Mouse (Mus musculus): Measurements from ENCODE around the gene Lrrc8d. TPM values are rescaled to one million over a fixed set of nuclear protein-coding genes. Genes with fewer than 3 reads are reported as not detected.
A peak's percentile ranks its signal among the peaks of the same experiment; 100 is the strongest.

Gene Lrrc8d
- polyA plus RNA-seq, 1 experiment from 2014 or later = 39.3 TPM

GRCm38 (mm10) chr5:105816118-105816517, 116.3 kb downstream of the Lrrc8d start:
- H3K9me3 ChIP-seq = peaks cover 21% of the 10 kb centered on the region
- no peak overlapping the region for H3K9ac ChIP-seq
- no peak overlapping the region for H3K4me2 ChIP-seq (replicated peaks)
- H3K4me3 ChIP-seq = no peak overlapping the region
- 90% methylated on average over 14 of the region's 14 CpGs for WGBS
- H3K36me3 ChIP-seq = peaks cover 38% of the 10 kb centered on the region
- no peak for ATAC-seq (ENCODE audit: low FRiP score, low read depth)
- H3K27ac ChIP-seq = no peak overlapping the region
- peaks cover 6% of the 10 kb centered on the region; the same call in 1 of the 2 replicates for H3K4me1 ChIP-seq
- H3K27me3 ChIP-seq (replicated peaks) = no peaks in the 10 kb centered on the region

- Histone ChIP-seq H3K4me2 (replicated peaks) (no peak overlapping the region), H3K36me3 (peaks cover 25% of the 10 kb centered on the region), H3K4me3 (no peak overlapping the region), H3K27ac (no peak overlapping the region), H3K9ac (no peak overlapping the region), H3K4me1 (peaks cover 6% of the 10 kb centered on the region; the same call in 1 of the 2 replicates), H3K9me3 (peaks cover 14% of the 10 kb centered on the region), H3K27me3 (replicated peaks) (no peaks in the 10 kb centered on the region)
- no peak for ATAC-seq (ENCODE audit: low FRiP score, low read depth)
- WGBS = 86% methylated on average over 9 of the region's 9 CpGs
Observed at GRCm38 (mm10) chr5:105817248-105817976, 117.6 kb downstream of the Lrrc8d start.

DNA sequence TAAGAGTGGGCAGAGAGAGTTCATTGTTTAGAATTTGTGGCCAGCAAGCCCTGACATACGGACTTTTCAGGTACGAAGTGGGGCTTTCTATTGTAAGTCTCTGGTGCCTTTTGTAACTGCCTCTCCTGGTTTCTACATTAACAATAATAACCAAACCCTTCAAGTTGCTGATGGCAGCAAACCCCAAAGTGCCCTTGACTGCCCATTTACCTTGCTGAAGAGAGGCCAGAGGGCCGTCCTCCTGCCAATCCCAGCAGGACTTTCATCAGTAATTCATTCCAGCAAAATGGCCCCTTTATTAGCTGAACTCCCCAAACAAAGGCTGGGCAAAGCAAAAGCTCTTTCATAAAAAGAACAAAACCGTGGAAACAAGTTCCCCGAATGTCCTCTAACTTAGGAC, 118.6 kb downstream of the Lrrc8d start:
- WGBS = 29% methylated on average over 5 of the region's 5 CpGs

DNA sequence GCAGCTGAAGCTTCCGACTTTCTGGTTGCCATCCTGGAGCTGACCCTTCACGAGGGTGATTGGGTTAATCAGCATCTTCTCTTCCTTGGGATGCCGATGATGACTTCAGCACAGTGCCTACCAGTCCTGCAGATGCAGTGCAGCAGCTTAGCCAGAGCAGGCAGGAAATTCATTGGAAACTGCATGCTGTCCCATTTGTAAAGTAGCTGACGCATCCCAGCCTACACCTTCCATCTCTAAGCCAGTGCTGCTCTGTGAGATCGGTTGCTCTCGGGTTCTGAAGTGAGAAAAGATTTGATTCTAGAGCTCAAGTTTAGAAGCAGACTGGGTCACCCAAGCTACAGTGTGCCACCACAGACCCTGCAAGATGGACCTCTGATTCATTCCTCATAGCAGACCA, 121.6 kb downstream of the Lrrc8d start:
- H3K27ac ChIP-seq = no peak overlapping the region
- no peak overlapping the region for H3K9ac ChIP-seq
- no peaks in the 10 kb centered on the region for H3K9me3 ChIP-seq
- peaks cover 18% of the 10 kb centered on the region for H3K4me1 ChIP-seq
- WGBS = 88% methylated on average over 6 of the region's 6 CpGs
- no peaks in the 10 kb centered on the region for H3K36me3 ChIP-seq
- H3K4me2 ChIP-seq (replicated peaks) = no peak overlapping the region
- H3K27me3 ChIP-seq (replicated peaks) = no peaks in the 10 kb centered on the region
- no peak for ATAC-seq (ENCODE audit: low FRiP score, low read depth)
- no peak overlapping the region for H3K4me3 ChIP-seq

More for the DNA sequence above, 118.6 kb downstream of the Lrrc8d start:
- H3K9ac ChIP-seq = no peak overlapping the region
- peaks cover 4% of the 10 kb centered on the region for H3K9me3 ChIP-seq
- H3K4me3 ChIP-seq = no peak overlapping the region
- ATAC-seq (ENCODE audit: low FRiP score, low read depth) = no peak
- no peaks in the 10 kb centered on the region for H3K27me3 ChIP-seq (replicated peaks)
- peaks cover 15% of the 10 kb centered on the region for H3K4me1 ChIP-seq
- H3K36me3 ChIP-seq = peaks cover 15% of the 10 kb centered on the region
- H3K27ac ChIP-seq = no peak overlapping the region
- no peak overlapping the region for H3K4me2 ChIP-seq (replicated peaks)

DNA sequence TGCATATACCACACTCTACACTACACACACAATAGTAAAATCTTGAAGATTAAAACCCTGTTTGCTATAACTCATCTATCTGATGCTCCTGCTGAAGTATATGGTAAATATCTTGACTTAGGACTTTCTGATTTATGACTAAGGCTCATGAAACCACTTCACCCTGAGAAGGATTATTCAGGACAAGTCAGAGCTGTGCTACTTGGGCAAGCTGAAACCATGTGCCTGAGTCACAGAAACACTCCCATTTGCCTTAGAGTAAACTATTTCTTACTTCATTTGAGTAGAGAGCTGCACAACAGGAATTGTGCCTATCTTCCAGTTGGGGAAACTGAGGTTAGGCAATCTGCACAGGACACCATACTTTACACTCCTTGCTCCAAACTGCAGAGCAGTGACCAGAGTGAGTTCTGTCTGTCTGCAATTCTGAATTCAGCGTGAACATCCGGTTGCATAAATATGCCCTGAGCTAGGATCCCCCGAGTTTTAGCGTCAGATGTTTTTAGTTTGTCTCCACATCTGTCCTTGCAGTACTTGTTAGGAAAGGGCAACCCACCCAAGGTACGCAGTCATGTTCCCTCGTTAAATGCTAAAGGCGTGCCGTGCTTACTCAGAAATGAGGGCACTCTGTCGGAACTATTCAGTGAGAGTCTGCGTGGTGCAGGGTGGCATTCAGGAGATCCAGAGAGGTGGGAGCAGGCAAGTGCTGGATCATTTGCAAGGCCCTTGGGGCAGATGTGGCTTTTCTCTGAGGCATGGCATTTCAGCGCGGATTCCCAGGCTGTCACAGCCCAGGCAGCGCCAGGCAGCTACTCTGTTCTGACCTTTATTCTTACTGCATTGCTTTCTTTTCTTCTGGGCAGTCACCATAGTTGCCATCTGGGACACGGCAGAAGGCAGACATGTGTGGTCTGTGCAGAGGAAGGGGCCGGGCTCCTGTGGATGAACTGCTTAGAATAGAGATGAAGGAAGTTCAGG, 123.0 kb downstream of the Lrrc8d start:
- H3K27ac ChIP-seq = no peak overlapping the region
- H3K4me3 ChIP-seq = no peak overlapping the region
- peaks cover 18% of the 10 kb centered on the region for H3K4me1 ChIP-seq
- ATAC-seq (ENCODE audit: low FRiP score, low read depth) = peak; percentile 67
- no peaks in the 10 kb centered on the region for H3K27me3 ChIP-seq (replicated peaks)
- H3K9me3 ChIP-seq = no peaks in the 10 kb centered on the region
- WGBS = 58% methylated on average over 15 of the region's 15 CpGs
- no peak overlapping the region for H3K4me2 ChIP-seq (replicated peaks)
- no peaks in the 10 kb centered on the region for H3K36me3 ChIP-seq
- H3K9ac ChIP-seq = no peak overlapping the region

- no peaks in the 10 kb centered on the region for H3K27me3 ChIP-seq (replicated peaks)
- no peak overlapping the region for H3K27ac ChIP-seq
- 88% methylated on average over 7 of the region's 7 CpGs for WGBS
- ATAC-seq (ENCODE audit: low FRiP score, low read depth) = no peak
- no peak overlapping the region for H3K4me3 ChIP-seq
- no peak overlapping the region for H3K4me2 ChIP-seq (replicated peaks)
- H3K9me3 ChIP-seq = no peaks in the 10 kb centered on the region
- no peaks in the 10 kb centered on the region for H3K36me3 ChIP-seq
- peaks cover 15% of the 10 kb centered on the region for H3K4me1 ChIP-seq
- no peak overlapping the region for H3K9ac ChIP-seq
Observed at GRCm38 (mm10) chr5:105824282-105824681, 124.5 kb downstream of the Lrrc8d start.

GRCm38 (mm10) chr5:105824827-105825226, 125.1 kb downstream of the Lrrc8d start:
- Histone ChIP-seq H3K9ac (no peak overlapping the region), H3K4me3 (no peak overlapping the region), H3K4me1 (peaks cover 17% of the 10 kb centered on the region), H3K36me3 (no peaks in the 10 kb centered on the region), H3K27ac (no peak overlapping the region), H3K4me2 (replicated peaks) (no peak overlapping the region), H3K27me3 (replicated peaks) (no peaks in the 10 kb centered on the region), H3K9me3 (no peaks in the 10 kb centered on the region)
- 89% methylated on average over 4 of the region's 4 CpGs for whole genome bisulfite sequencing
- ATAC-seq (ENCODE audit: low FRiP score, low read depth) = no peak

DNA sequence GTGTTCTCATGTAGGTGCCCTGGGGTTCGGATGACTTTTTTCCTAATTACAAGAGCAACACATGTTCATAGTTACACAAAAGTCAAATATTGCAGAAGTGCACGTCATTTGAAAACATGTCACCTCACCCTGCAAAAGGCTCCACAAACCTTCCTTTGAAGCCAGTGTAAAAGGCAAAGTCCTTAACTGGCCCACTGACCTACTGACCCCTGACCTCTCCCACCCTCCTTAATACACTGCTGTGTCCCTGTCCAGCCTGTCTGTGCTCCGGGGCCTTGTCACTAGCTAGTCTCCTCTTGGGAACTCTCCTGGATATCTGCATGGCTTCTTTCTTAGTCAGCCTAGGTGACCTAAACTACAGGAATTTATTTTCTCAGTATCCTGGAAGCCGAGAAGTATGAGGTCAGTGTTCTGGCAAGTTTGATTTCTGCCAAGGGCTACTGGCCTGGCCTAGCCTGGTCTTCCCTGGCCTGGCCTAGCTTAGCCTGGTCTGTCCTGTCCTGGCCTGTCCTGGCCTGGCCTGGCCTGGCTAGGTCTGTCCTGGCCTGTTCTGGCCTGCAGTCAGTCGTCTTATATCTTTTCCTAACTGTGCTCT, 127.2 kb downstream of the Lrrc8d start:
- no peaks in the 10 kb centered on the region for H3K9me3 ChIP-seq
- H3K4me3 ChIP-seq = no peak overlapping the region
- no peak overlapping the region for H3K9ac ChIP-seq
- no peaks in the 10 kb centered on the region for H3K27me3 ChIP-seq (replicated peaks)
- no peak overlapping the region for H3K4me2 ChIP-seq (replicated peaks)
- H3K27ac ChIP-seq = no peak overlapping the region
- H3K4me1 ChIP-seq = peaks cover 17% of the 10 kb centered on the region
- no peak for ATAC-seq (ENCODE audit: low FRiP score, low read depth)
- WGBS = 68% methylated on average over 5 of the region's 5 CpGs
- H3K36me3 ChIP-seq = no peaks in the 10 kb centered on the region

DNA sequence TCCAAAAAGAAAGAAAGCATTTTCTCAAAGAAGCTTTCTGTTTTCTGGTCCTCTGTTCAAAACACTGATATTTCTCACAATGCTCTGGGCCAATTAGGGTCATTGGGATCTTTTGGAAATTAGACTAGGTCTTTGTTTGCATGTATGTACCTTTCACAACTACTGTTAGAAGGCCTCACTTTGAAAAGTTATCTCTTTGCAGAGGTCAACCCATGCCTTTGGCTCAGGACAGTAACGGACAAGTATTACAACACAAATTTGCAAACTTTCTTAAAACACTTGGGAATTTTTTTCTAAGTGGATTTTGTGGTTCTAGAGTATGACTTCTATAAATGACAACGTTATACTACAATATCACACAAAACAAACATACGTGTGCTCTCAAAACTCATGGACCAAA, 128.3 kb downstream of the Lrrc8d start:
- Histone ChIP-seq H3K36me3 (no peaks in the 10 kb centered on the region), H3K4me1 (peaks cover 12% of the 10 kb centered on the region), H3K4me2 (replicated peaks) (no peak overlapping the region), H3K27me3 (replicated peaks) (no peaks in the 10 kb centered on the region), H3K4me3 (no peak overlapping the region), H3K9me3 (no peaks in the 10 kb centered on the region), H3K27ac (no peak overlapping the region), H3K9ac (no peak overlapping the region)
- ATAC-seq (ENCODE audit: low FRiP score, low read depth) = no peak
- WGBS = 89% methylated on average over 3 of the region's 3 CpGs

- no peak for ATAC-seq (ENCODE audit: low FRiP score, low read depth)
Observed at GRCm38 (mm10) chr5:105829008-105829586, 129.3 kb downstream of the Lrrc8d start.

DNA sequence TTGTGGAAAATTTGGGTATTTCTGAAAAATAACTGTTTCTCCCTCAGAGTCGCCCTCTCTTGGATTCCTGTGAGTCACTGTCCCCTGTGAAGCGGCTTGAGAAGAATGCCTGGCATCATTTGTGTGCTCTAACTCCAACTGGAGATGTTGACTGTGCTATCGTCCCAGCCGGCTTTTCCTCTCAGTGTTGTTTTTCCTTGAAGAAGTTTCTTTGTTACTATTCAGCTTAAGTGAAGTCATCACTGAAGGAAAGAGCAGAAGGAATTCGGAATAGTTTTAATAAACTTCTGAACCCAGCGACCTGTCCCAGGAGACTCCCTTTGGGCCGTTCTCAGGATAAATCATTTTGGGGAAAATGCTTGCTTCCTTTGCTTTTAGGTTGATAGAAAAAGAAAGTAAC, 132.4 kb downstream of the Lrrc8d start:
- no peaks in the 10 kb centered on the region for H3K27me3 ChIP-seq (replicated peaks)
- 75% methylated on average over 7 of the region's 7 CpGs for WGBS
- no peaks in the 10 kb centered on the region for H3K36me3 ChIP-seq
- H3K4me2 ChIP-seq (replicated peaks) = no peak overlapping the region
- H3K27ac ChIP-seq = no peak overlapping the region
- ATAC-seq (ENCODE audit: low FRiP score, low read depth) = no peak
- H3K4me3 ChIP-seq = no peak overlapping the region
- no peak overlapping the region for H3K9ac ChIP-seq
- peaks cover 6% of the 10 kb centered on the region; the same call in 1 of the 2 replicates for H3K4me1 ChIP-seq
- no peaks in the 10 kb centered on the region for H3K9me3 ChIP-seq

More at GRCm38 (mm10) chr5:105829008-105829586, 129.3 kb downstream of the Lrrc8d start:
- 53% methylated on average over 7 of the region's 7 CpGs for WGBS
- no peaks in the 10 kb centered on the region for H3K9me3 ChIP-seq
- no peaks in the 10 kb centered on the region for H3K36me3 ChIP-seq
- peaks cover 6% of the 10 kb centered on the region; the same call in 1 of the 2 replicates for H3K4me1 ChIP-seq
- no peak overlapping the region for H3K27ac ChIP-seq
- no peak overlapping the region for H3K4me3 ChIP-seq
- no peak overlapping the region for H3K4me2 ChIP-seq (replicated peaks)
- H3K27me3 ChIP-seq (replicated peaks) = no peaks in the 10 kb centered on the region
- H3K9ac ChIP-seq = no peak overlapping the region

- no peak overlapping the region for H3K4me2 ChIP-seq (replicated peaks)
Observed at GRCm38 (mm10) chr5:105833923-105834322, 134.2 kb downstream of the Lrrc8d start.

More at GRCm38 (mm10) chr5:105833923-105834322, 134.2 kb downstream of the Lrrc8d start:
- ATAC-seq (ENCODE audit: low FRiP score, low read depth) = no peak
- no peak overlapping the region for H3K4me3 ChIP-seq
- H3K27ac ChIP-seq = no peak overlapping the region
- H3K9me3 ChIP-seq = no peaks in the 10 kb centered on the region
- H3K36me3 ChIP-seq = no peaks in the 10 kb centered on the region
- H3K27me3 ChIP-seq (replicated peaks) = no peaks in the 10 kb centered on the region
- peaks cover 6% of the 10 kb centered on the region; the same call in 1 of the 2 replicates for H3K4me1 ChIP-seq
- WGBS = 69% methylated on average over 3 of the region's 3 CpGs
- H3K9ac ChIP-seq = no peak overlapping the region

All from neural tube, embryonic 12.5 days (tissue).